Mouse (Mus musculus) c-Kit-positive CD71-negative TER-119-negative erythroid progenitor cells, embryonic 14.5 days (primary cell): Measurements from ENCODE around the gene Usp24.
"Not testable (repeated sequence)": the region's sequence is repeated elsewhere in the genome, so short reads cannot be mapped to it uniquely, and the experiment has no call there.

ENCODE experiments used
- DNase-seq: peaks from one replicate; pipeline ENCODE4 v3.0.0-alpha.2; 2013; ENCODE audit warnings: low read depth

The Usp24 gene

GRCm38 (mm10) chr4:106318976-106319375 is 3.0 kb downstream of the Usp24 start:
- no peak for DNase-seq

DNA sequence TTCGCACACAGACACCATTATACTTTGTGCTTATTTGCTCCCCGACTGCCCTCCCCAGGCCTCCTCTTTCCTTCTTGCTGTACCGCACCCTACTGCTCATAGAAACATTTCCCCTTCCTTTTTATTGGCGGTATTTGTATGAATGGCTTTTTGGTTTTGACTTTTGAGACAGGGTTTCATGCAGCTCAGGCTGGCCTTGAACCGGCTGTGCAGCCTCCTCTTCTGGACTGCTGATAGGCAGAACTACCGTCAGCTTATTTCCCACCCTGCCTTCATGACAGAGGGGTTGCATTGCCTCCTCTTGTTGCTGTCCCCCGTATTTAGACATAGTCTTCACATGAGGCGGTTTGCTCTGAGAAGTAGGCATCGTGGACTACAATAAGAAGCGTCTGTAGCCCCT is 6.8 kb downstream of the Usp24 start:
- no peak for DNase-seq

GRCm38 (mm10) chr4:106323318-106323717 is 7.3 kb downstream of the Usp24 start:
- DNase-seq = no peak

DNA sequence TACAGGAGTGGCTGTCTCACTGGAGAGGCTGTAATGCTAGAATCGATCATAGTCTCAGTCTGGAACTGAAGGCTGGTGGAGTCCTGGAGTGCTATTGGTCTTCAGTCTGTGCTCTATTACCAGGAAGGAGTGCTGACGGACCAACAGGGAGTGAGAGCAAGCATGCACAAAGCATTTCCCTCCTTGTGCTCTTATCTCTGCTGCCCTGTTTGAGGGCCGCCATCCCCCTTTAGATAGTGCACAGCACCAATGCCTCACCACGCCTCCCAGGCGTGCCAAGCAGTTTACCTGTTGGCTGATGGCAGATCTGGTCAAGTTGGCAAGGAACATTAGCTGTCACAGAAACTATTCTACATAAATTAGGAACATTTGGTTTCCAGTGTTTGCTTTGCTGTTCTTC is 11.4 kb downstream of the Usp24 start:
- DNase-seq = no peak

GRCm38 (mm10) chr4:106328704-106329103 is 12.7 kb downstream of the Usp24 start:
- no peak for DNase-seq

- not testable (repeated sequence) for DNase-seq
These were observed 13.2 kb downstream of the Usp24 start for GRCm38 (mm10) chr4:106329171-106329570.

DNA sequence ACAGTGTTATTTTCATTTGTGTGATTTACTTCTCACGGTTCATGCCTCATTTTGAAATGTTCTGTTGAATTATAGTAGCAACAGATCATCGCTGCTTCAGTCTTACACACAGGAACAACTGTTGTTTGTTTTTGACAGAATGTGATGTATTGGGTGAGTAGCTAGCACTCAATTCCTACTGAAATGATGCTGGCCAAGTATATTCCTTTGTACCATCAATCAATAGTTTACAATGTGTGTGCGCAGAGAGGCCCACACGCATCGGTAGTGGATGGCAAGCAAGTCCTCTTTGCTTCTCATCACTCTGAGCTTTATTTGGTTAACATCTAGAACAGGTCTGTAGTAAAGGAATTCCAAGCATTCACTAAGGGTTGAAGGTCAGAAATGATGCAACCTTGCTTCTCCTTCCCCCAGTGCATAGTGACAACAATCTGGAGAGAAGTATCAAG is 14.4 kb downstream of the Usp24 start:
- no peak for DNase-seq

DNA sequence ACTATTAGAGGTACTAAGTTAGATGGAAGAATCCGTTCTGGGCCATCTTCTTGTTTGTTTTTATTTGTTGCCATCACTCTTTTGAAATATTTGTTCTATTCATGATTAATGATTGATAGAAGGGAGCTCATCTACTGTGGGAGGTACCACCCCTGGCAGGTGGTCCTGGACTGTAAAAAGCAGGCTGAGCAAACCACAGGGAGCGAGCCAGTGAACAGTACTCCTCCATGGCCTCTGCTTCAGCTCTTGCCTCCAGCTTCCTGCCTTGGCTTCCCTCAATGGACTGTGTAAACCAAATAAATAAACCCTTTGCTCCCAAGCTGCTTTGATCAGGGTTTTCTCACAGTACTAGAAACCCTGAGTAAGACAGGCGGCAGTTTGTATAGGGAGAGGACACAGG is 17.1 kb downstream of the Usp24 start:
- no peak for DNase-seq

DNA sequence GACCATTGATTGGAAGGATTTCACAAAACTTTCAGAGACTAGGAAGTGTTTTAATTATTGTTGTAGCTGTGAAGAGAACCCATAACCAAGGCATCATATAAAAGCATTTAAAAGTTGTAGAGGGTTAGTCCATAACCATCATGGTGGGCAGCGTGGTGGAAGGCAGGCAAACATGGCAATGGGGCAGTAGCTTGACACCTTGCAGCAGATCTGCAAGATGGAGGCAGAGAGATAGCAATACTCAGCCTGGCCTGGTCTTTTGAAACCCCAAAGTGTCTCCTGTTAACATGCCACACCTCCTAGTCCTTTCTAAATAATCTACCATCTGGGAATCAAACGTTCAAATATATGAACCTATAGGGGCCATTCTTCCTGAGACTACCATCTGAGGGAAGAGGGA is 17.6 kb downstream of the Usp24 start:
- no peak for DNase-seq

- no peak for DNase-seq
These were observed 19.8 kb downstream of the Usp24 start for GRCm38 (mm10) chr4:106335858-106336257.

DNA sequence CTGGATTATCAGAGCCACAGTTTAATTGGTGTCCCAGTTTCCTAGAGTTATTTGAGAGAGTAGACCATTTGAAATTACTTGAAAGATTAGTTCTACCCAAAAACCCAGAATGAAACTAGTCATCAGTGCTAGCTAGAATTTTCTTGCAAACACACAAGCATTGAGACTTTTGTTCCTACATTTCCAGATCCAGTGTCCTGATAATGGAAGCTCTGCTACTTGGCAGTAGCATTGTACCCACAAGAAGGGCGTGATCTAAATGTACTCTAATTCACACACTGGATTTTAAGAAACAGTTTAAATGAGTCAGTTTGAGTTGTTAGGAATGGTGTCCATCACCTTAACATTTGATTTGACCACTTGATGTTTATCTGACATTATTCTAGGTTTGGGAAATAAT is 31.7 kb downstream of the Usp24 start:
- DNase-seq = no peak

- not testable (repeated sequence) for DNase-seq
These were observed 39.0 kb downstream of the Usp24 start for GRCm38 (mm10) chr4:106355025-106355424.

- DNase-seq = no peak
These were observed 54.0 kb downstream of the Usp24 start for GRCm38 (mm10) chr4:106370013-106370412.

GRCm38 (mm10) chr4:106375857-106376256 is 59.8 kb downstream of the Usp24 start:
- DNase-seq = peak; percentile 81

- no peak for DNase-seq
These were observed 63.0 kb downstream of the Usp24 start for GRCm38 (mm10) chr4:106378839-106379572.

GRCm38 (mm10) chr4:106381131-106381530 is 65.1 kb downstream of the Usp24 start:
- no peak for DNase-seq

DNA sequence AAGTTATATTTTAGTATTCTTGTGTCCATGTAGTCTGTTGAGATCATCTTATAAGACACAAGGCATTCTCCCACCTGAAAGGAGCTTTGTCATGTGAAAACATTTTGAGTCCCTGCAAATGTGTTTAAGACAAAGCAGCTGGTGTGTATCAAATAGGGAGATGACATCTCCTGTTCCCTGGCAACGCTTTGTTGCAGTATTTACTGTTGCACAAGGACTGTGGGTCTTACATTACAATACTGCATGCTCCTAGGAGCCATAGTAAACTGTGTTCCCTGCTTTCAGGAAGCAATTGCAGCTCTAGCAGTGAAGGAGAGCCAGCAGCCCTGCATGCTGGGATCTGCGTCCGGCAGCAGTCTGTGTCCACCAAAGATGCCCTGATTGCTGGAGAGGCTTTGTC is 73.9 kb downstream of the Usp24 start:
- DNase-seq = no peak

DNA sequence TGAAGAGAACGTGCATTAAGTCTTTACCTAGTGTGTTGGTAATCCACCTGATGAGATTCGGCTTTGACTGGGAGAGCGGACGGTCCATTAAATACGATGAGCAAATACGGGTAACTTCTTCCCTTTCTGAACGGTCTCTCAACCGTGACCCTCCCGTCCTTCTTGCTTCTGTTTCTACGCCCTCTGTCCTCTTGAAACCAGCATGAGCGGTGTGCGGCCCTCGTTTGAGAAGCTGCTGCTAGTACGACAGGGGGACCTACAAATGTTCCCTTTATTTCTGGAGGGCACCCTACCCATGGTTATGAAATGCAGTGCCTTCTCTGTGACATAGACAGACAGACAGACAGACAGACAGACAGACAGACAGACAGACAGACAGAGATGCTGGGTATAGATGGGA is 93.6 kb downstream of the Usp24 start:
- no peak for DNase-seq

DNA sequence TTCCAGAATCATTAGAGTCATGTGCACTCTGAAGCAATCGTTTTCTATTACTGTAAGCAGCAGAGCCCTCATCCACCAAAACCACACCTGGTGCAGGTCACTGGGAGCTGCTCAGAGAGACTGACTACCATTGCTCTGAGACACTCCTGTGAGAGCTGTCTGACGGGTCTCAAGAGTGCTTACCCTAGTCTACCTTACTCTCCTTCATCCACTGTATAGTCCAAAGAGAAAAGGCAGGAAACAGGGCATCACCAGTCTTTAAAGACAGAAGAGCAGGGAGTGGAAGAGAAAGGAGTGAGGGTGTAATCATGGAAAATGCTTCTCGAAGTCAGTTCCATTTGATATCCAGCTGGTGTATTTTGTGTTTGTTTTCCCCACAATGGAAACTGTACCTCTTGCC is 103.2 kb downstream of the Usp24 start:
- DNase-seq = no peak

GRCm38 (mm10) chr4:106419791-106420190 is 103.8 kb downstream of the Usp24 start:
- DNase-seq = no peak

DNA sequence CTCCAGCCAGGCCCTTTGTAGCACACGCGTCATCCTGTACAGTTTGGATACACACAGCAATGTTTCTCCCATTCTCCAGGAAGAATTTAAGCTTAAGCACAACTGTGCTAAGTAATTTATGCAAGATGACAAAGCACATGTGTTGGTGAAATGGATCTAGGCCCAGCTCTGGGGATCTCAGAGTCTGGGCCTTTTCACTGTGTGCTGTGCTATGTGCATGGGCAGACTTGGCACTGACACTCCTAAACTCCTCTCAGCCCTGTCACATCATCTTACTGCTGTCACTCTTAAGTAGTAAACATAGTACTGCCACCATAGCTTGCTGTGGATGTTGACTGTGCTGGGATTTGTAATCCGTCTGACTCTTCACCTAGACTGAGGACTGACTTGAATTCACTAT is 106.6 kb downstream of the Usp24 start:
- no peak for DNase-seq

- DNase-seq = no peak
These were observed 108.5 kb downstream of the Usp24 start for GRCm38 (mm10) chr4:106424560-106424959.

DNA sequence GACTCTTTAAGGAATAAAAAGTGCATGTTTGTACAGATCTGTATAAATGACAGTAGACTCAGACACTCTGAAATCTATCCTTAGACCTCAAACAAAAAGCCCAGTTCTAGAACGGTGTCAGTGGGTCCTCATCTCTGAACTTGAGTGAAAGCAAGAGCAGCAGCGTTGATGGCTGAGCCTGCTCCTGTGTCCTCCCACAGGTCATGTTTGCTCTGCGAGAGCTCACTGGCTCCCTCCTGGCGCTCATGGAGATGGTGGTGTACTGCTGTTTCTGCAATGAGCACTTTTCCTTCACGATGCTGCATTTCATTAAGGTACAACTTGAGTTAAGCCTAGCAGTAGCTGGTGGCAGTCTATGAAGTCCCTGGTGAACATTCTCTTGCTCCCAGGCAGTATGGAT is 110.3 kb downstream of the Usp24 start:
- no peak for DNase-seq

- DNase-seq = no peak
These were observed 112.6 kb downstream of the Usp24 start for GRCm38 (mm10) chr4:106428616-106429015.
